Mouse (Mus musculus): ENCODE measurements around the gene Scn3b. TPM values are rescaled to one million over a fixed set of nuclear protein-coding genes. Genes with fewer than 3 reads are reported as not detected.

The Scn3b gene
- polyA plus RNA-seq, 1 experiment from 2014 or later = 37.6 TPM

GRCm38 (mm10) chr9:40241951-40242888, 26.8 kb upstream of the Scn3b start:
- peak overlapping the region; percentile 34 for H3K4me3 ChIP-seq (ENCODE audit: low read depth, low read length)
- no peak for TF ChIP-seq CTCF (IDR thresholded peaks at IDR 0.05)
- no peak for TF ChIP-seq EP300 (IDR thresholded peaks at IDR 0.05)
- DNase-seq (ENCODE audit: low spot score) (no peak), ATAC-seq (no peak)
- peak overlapping the region; percentile 64 for H3K4me2 ChIP-seq (replicated peaks; ENCODE audit: low read depth, low read length)
- H3K4me1 ChIP-seq (ENCODE audit: insufficient read depth, low read depth, low read length) = 0 out of 2 replicates have a peak, but pooled peaks cover 4% of the 10 kb centered on the region
- no peak overlapping the region for H3K27ac ChIP-seq (ENCODE audit: low read length)
- 52% methylated on average over 12 of the region's 13 CpGs for WGBS
- H3K9ac ChIP-seq (replicated peaks; ENCODE audit: low read depth) = peak overlapping the region; percentile 51
- no peaks in the 10 kb centered on the region for H3K36me3 ChIP-seq (ENCODE audit: insufficient read depth, low read length)
- no peaks in the 10 kb centered on the region for H3K9me3 ChIP-seq (ENCODE audit: low read length)
- no peaks in the 10 kb centered on the region for H3K27me3 ChIP-seq (replicated peaks; ENCODE audit: insufficient read depth, low read length)

DNA sequence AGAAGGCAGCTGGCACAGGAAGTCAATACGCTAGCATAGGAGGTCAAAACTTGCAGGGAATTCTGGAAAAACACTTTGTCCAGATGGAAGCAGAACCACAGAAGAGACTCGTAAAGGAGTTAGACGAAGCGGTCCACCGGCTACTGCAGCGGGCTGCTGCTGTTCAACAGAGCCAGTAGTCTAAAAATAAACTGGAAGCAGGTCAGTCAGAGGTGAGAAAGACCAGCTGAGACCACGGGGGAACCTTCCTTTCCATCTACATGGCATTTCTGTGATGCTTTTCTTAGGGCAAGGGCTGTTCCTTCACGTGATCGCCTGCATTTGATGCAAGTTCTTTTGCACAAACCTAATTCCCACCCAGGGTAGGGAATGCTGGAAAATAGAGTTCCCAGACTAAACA, 23.6 kb upstream of the Scn3b start:
- no peaks in the 10 kb centered on the region for H3K36me3 ChIP-seq (ENCODE audit: insufficient read depth, low read length)
- ATAC-seq = no peak
- H3K4me2 ChIP-seq (replicated peaks; ENCODE audit: low read depth, low read length) = no peak overlapping the region
- no peak overlapping the region for H3K9ac ChIP-seq (replicated peaks; ENCODE audit: low read depth)
- H3K27ac ChIP-seq (ENCODE audit: low read length) = no peak overlapping the region
- whole genome bisulfite sequencing = 47% methylated on average over 9 of the region's 9 CpGs
- no peaks in the 10 kb centered on the region for H3K27me3 ChIP-seq (replicated peaks; ENCODE audit: insufficient read depth, low read length)
- H3K4me1 ChIP-seq (ENCODE audit: insufficient read depth, low read depth, low read length) = 0 out of 2 replicates have a peak, but pooled peaks cover 4% of the 10 kb centered on the region
- no peak overlapping the region for H3K4me3 ChIP-seq (ENCODE audit: low read depth, low read length)
- no peaks in the 10 kb centered on the region for H3K9me3 ChIP-seq (ENCODE audit: low read length)
- no peak for TF ChIP-seq EP300 (IDR thresholded peaks at IDR 0.05)
- TF ChIP-seq CTCF (IDR thresholded peaks at IDR 0.05) = no peak
- DNase-seq (ENCODE audit: low spot score) = no peak

- DNase-seq (ENCODE audit: low spot score) (no peak), ATAC-seq (no peak)
- Histone ChIP-seq H3K4me2 (replicated peaks; ENCODE audit: low read depth, low read length) (no peak overlapping the region), H3K27me3 (replicated peaks; ENCODE audit: insufficient read depth, low read length) (no peaks in the 10 kb centered on the region), H3K9ac (replicated peaks; ENCODE audit: low read depth) (no peak overlapping the region), H3K27ac (ENCODE audit: low read length) (no peak overlapping the region), H3K4me3 (ENCODE audit: low read depth, low read length) (no peak overlapping the region), H3K9me3 (ENCODE audit: low read length) (no peaks in the 10 kb centered on the region), H3K4me1 (ENCODE audit: insufficient read depth, low read depth, low read length) (0 out of 2 replicates have a peak, but pooled peaks cover 4% of the 10 kb centered on the region), H3K36me3 (ENCODE audit: insufficient read depth, low read length) (no peaks in the 10 kb centered on the region)
- TF ChIP-seq CTCF (IDR thresholded peaks at IDR 0.05) (no peak), EP300 (IDR thresholded peaks at IDR 0.05) (no peak)
- WGBS = 77% methylated on average over 7 of the region's 7 CpGs
These were observed 22.9 kb upstream of the Scn3b start for GRCm38 (mm10) chr9:40245974-40246665.

DNA sequence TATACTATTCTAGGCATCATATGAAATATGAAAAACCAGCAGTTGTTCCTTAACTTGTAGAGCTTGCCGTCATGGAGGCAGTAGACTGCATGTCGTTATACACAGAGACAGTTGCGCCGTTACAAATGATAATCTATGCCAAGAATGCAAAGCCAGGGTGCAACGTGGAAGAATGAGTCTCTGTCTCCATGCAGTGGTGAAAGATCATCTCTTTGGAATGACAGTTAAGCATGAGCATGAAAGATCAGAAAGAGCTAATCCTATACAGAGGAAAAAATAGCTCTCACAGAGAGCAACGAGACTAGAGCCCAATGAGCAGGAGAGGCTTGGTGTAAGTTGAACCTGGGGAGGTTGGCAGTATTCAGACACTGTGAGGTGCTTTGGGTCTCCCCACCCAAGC, 22.3 kb upstream of the Scn3b start:
- H3K9me3 ChIP-seq (ENCODE audit: low read length) = no peaks in the 10 kb centered on the region
- H3K27me3 ChIP-seq (replicated peaks; ENCODE audit: insufficient read depth, low read length) = no peaks in the 10 kb centered on the region
- no peaks in the 10 kb centered on the region for H3K36me3 ChIP-seq (ENCODE audit: insufficient read depth, low read length)
- no peak overlapping the region for H3K4me3 ChIP-seq (ENCODE audit: low read depth, low read length)
- H3K4me1 ChIP-seq (ENCODE audit: insufficient read depth, low read depth, low read length) = 0 out of 2 replicates have a peak, but pooled peaks cover 2% of the 10 kb centered on the region
- no peak for TF ChIP-seq EP300 (IDR thresholded peaks at IDR 0.05)
- TF ChIP-seq CTCF (IDR thresholded peaks at IDR 0.05) = no peak
- no peak overlapping the region for H3K27ac ChIP-seq (ENCODE audit: low read length)
- H3K9ac ChIP-seq (replicated peaks; ENCODE audit: low read depth) = no peak overlapping the region
- DNase-seq (ENCODE audit: low spot score) = no peak
- no peak overlapping the region for H3K4me2 ChIP-seq (replicated peaks; ENCODE audit: low read depth, low read length)
- WGBS = 74% methylated on average over 6 of the region's 6 CpGs
- no peak for ATAC-seq

DNA sequence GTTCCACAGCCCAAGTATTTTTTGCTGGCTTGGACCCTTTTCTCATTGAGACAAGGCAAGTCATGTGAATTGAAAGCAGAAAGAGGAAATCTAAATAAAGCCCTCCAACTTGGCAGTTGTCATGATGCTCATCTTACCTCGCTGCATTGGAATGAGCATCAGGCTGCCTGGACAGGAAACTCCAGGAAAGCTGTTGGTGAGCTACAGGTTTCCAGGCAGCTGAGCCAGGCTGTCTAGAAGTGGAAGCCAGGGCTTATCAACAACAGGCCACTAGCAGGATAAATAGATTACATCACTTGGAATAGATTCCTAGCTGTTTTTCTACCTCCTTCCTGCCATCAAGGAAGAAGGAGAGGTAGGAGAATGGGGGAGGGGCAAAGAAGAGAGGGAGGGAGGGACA, 19.9 kb upstream of the Scn3b start:
- H3K4me1 ChIP-seq (ENCODE audit: insufficient read depth, low read depth, low read length) = no peaks in the 10 kb centered on the region
- no peaks in the 10 kb centered on the region for H3K27me3 ChIP-seq (replicated peaks; ENCODE audit: insufficient read depth, low read length)
- 32% methylated on average over 1 of the region's 1 CpGs for WGBS
- H3K9ac ChIP-seq (replicated peaks; ENCODE audit: low read depth) = no peak overlapping the region
- peak; percentile 72 for TF ChIP-seq EP300 (IDR thresholded peaks at IDR 0.05)
- no peak for TF ChIP-seq CTCF (IDR thresholded peaks at IDR 0.05)
- H3K4me3 ChIP-seq (ENCODE audit: low read depth, low read length) = no peak overlapping the region
- DNase-seq (ENCODE audit: low spot score) (no peak), ATAC-seq (peak; percentile 50)
- no peak overlapping the region for H3K27ac ChIP-seq (ENCODE audit: low read length)
- H3K36me3 ChIP-seq (ENCODE audit: insufficient read depth, low read length) = no peaks in the 10 kb centered on the region
- no peak overlapping the region for H3K4me2 ChIP-seq (replicated peaks; ENCODE audit: low read depth, low read length)
- no peaks in the 10 kb centered on the region for H3K9me3 ChIP-seq (ENCODE audit: low read length)

- ATAC-seq (peak; percentile 79), DNase-seq (ENCODE audit: low spot score) (peak; percentile 57)
- H3K9ac ChIP-seq (replicated peaks; ENCODE audit: low read depth) = no peak overlapping the region
- no peaks in the 10 kb centered on the region for H3K27me3 ChIP-seq (replicated peaks; ENCODE audit: insufficient read depth, low read length)
- 36% methylated on average over 3 of the region's 3 CpGs for WGBS
- peak overlapping the region; percentile 3; the same call in 1 of the 2 replicates for H3K27ac ChIP-seq (ENCODE audit: low read length)
- TF ChIP-seq EP300 (IDR thresholded peaks at IDR 0.05) (peak; percentile 96), CTCF (IDR thresholded peaks at IDR 0.05) (no peak)
- no peaks in the 10 kb centered on the region for H3K4me1 ChIP-seq (ENCODE audit: insufficient read depth, low read depth, low read length)
- H3K36me3 ChIP-seq (ENCODE audit: insufficient read depth, low read length) = no peaks in the 10 kb centered on the region
- H3K4me2 ChIP-seq (replicated peaks; ENCODE audit: low read depth, low read length) = no peak overlapping the region
- no peaks in the 10 kb centered on the region for H3K9me3 ChIP-seq (ENCODE audit: low read length)
- H3K4me3 ChIP-seq (ENCODE audit: low read depth, low read length) = no peak overlapping the region
These were observed 16.6 kb upstream of the Scn3b start for GRCm38 (mm10) chr9:40252459-40252858.
